Mouse (Mus musculus) midbrain, embryonic 12.5 days (tissue): ENCODE data around the gene Mphosph9. TPM values are rescaled to one million over a fixed set of nuclear protein-coding genes. Genes with fewer than 3 reads are reported as not detected.

Source experiments
- ATAC-seq: fragments of 200-750 bp; cut with Nextera tagmentation; 2 replicates; pipeline ENCODE4 v1.8.0; 2017; ENCODE audit warnings: low read depth, moderate TSS enrichment, moderate library complexity; ENCODE audit not compliant: low FRiP score
- H3K27ac ChIP-seq: fragments of 300-500 bp; sonication (generic); replicated peaks from 2 replicates; pipeline ENCODE4 v1.5.1; 2016; ENCODE audit warnings: mild to moderate bottlenecking
- H3K27me3 ChIP-seq: fragments of 300-500 bp; sonication (generic); 2 replicates; pipeline ENCODE4 v1.6.1; 2016; ENCODE audit warnings: mild to moderate bottlenecking
- H3K36me3 ChIP-seq: fragments of 300-500 bp; sonication (generic); 2 replicates; pipeline ENCODE4 v1.6.1; 2016
- H3K4me1 ChIP-seq: fragments of 300-500 bp; sonication (generic); 2 replicates; pipeline ENCODE4 v1.6.1; 2016
- H3K4me2 ChIP-seq: fragments of 300-500 bp; sonication (generic); replicated peaks from 2 replicates; pipeline ENCODE4 v1.6.1; 2016; ENCODE audit warnings: mild to moderate bottlenecking, moderate library complexity
- H3K4me3 ChIP-seq: fragments of 300-500 bp; sonication (generic); 2 replicates; pipeline ENCODE4 v1.5.1; 2016; ENCODE audit warnings: mild to moderate bottlenecking
- H3K9ac ChIP-seq: fragments of 300-500 bp; sonication (generic); replicated peaks from 2 replicates; pipeline ENCODE4 v1.6.1; 2016; ENCODE audit warnings: mild to moderate bottlenecking, moderate library complexity
- H3K9me3 ChIP-seq: fragments of 300-500 bp; sonication (generic); 2 replicates; pipeline ENCODE4 v1.6.1; 2016; ENCODE audit warnings: mild to moderate bottlenecking
- WGBS: fragments of 180-500 bp; shearing (Covaris S2); methylation state at CpG from one replicate; pipeline ENCODE4 v1.1.7; 2016; 5-methylcytosine and 5-hydroxymethylcytosine counted together
- polyA plus RNA-seq: library from polyadenylated mRNA; unstranded; fragments of >200 nt; fragmentation: Nextera tagmentation; extraction: Ambion mirVana; gene quantifications from 2 replicates; pipeline ENCODE4 v1.2.1, GENCODE M21; 2016

Gene Mphosph9
- polyA plus RNA-seq, 1 experiment from 2014 or later: 19.6 TPM

DNA sequence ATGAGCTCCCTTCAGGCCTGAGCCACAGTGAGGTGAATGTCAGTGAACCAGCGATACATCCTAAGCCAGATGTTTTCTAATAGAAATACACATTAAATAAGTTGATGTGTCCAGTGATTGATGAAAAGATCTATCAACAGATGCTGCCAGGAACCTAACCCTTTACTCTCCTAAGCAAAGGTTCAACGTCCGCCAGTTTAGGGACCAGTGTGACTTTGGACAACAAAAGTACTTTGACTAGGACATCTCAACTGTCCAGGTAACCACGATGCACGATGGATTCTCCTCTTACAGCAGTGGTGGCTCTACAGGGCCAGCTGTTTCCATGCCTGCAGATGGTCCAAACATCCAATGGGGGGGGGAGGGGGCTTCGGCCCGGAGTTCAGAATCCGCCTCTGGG, 83.3 kb downstream of the Mphosph9 start:
- Histone ChIP-seq H3K27me3 (peaks cover 15% of the 10 kb centered on the region), H3K36me3 (no peaks in the 10 kb centered on the region), H3K4me2 (no peak overlapping the region), H3K9me3 (no peaks in the 10 kb centered on the region), H3K9ac (no peak overlapping the region), H3K4me1 (peaks cover 44% of the 10 kb centered on the region), H3K27ac (no peak overlapping the region), H3K4me3 (no peak overlapping the region)
- ATAC-seq: no peak
- 98% methylated on average over 8 of the region's 8 CpGs for WGBS

DNA sequence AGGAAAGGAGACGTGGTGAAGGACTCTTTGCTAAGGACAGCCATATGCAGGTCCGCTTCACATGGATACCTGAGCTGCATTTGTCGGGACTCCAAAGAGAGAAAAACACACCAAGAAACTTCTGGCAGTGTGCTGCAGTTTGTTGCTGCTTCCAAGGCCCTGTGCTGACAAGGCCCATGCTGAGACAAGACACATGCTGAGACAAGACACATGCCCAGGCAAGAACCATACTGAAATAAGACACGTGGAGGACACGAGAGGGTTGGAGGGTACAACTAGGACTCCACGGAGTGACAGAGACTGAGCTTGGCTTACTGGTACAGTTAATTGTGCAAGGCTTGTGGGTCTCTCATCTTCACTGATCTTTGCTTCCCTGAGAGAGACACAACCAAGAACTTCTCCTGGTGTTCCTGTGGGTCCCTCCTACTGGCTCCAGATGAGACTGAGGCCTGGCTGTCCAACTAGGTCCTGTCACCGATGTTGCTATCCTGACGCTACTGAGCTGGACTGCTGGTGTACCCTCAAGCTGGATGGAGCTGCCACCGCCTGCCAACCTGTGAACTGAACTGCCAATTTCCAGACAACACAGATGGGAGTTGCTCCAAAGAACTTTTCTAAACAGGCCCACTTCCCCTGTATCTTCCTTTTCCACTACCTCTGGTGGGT, 84.4 kb downstream of the Mphosph9 start:
- no peak for ATAC-seq
- H3K4me2 ChIP-seq: no peak overlapping the region
- 88% methylated on average over 9 of the region's 9 CpGs for WGBS
- no peaks in the 10 kb centered on the region for H3K36me3 ChIP-seq
- H3K9me3 ChIP-seq: no peaks in the 10 kb centered on the region
- no peak overlapping the region for H3K27ac ChIP-seq
- no peak overlapping the region for H3K4me3 ChIP-seq
- H3K4me1 ChIP-seq: peaks cover 38% of the 10 kb centered on the region
- H3K9ac ChIP-seq: no peak overlapping the region
- peaks cover 8% of the 10 kb centered on the region for H3K27me3 ChIP-seq

DNA sequence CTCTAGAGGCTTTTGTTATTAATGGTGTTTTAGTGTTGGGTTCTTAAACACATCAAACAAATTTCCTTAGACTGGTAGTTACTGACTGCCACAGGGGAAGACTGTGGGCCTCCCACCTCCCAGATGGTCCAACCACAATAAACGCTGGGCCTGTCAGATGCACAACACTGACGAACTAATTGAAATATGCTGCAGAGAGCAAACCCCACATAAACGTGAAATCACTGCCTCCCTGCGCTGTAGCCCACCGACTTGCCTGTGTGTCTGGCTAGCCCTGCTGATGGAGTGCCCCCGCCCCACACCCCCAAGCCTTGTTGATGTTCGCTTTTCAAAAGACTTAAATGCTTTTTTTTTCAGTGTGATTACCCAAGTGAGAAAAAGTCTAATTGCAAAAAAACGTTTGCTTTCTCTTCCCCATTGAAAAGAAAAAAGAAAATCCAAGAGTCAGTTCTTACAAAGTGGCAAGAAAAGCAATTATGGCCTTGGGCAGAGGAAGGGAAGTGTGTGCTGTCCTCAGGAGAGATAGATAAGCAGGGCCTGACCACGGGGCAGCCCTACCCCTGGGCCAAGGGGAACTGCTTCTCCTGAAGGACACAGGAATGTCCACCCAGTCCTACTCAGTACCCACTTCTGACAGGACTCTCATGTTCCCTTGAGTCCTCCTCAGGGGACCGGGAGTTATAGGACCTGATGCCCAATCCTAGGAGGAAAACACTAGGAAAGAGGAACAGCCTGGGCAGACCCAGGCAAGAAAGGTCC, 85.9 kb downstream of the Mphosph9 start:
- no peak for ATAC-seq
- Histone ChIP-seq H3K9ac (no peak overlapping the region), H3K27me3 (no peaks in the 10 kb centered on the region)

DNA sequence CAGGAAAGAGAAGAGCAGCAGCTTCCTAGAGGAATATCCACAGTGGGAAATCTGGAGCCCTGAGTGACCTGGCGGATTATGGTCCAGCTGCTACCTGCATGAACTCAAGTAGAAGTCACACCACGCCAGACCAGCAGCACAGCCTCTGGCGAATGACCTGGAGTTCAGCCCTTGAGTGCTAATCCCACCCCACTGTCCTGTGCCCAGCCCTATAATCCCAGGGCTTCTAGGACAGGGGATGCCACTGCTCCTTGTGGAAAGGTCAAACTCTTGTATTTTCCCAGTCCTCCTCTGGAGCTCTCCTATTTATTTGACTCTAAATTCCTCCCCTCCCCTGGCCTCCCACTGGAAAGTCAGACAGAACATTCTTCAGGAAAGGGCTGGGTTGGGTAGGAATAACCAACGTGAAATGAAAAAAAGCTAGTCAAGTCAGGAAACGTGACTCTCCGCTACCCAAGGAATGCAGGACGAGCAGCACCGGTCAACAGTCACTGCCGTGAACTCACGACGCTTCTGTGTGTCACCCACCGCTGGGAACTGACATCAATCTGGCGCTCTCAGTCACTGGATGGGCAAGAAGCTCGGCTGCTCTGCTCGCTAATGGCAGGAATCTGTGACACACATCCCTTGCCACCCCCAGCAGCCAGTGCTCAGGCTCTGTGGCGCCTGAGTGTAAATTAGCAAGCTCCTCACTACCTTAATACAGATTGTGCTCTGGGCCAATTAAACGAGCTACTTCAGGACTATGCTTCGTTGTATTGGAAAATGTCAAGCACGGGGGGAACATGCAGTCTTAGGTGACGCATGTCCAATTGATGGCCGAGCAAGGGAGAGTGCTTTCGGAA, 86.7 kb downstream of the Mphosph9 start:
- Histone ChIP-seq H3K9me3 (no peaks in the 10 kb centered on the region), H3K27ac (peak overlapping the region; percentile 50), H3K4me2 (0 out of 2 replicates have a peak overlapping the region, but pooled peaks have one; percentile 13), H3K4me1 (peaks cover 27% of the 10 kb centered on the region), H3K4me3 (no peak overlapping the region), H3K27me3 (no peaks in the 10 kb centered on the region), H3K9ac (no peak overlapping the region), H3K36me3 (no peaks in the 10 kb centered on the region)
- no peak for ATAC-seq
- 45% methylated on average over 22 of the region's 22 CpGs for WGBS

More for the DNA sequence above, 85.9 kb downstream of the Mphosph9 start:
- no peaks in the 10 kb centered on the region for H3K9me3 ChIP-seq
- H3K27ac ChIP-seq: peak overlapping the region; percentile 50
- H3K4me3 ChIP-seq: no peak overlapping the region
- 0 out of 2 replicates have a peak overlapping the region, but pooled peaks have one; percentile 13 for H3K4me2 ChIP-seq
- WGBS: 50% methylated on average over 10 of the region's 10 CpGs
- H3K36me3 ChIP-seq: no peaks in the 10 kb centered on the region
- H3K4me1 ChIP-seq: peaks cover 27% of the 10 kb centered on the region

DNA sequence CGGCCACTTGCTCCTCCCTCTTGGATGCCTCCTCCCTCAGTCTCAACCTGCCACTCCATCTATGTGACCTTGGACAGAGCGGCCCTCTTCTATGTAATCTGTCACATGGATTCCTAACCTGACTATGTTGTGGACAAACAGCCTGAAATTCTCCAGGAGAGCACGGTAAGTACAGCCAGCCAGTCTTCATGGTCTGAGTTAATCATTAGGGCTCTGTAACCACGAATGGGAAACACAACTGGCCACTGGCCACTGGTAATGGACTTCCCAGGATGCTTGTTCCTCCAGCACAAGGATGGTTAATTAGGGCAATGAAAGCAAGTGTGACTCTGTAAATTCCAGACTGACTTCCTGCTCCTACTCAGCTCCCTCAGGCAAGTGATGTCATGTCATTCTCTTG, 91.6 kb downstream of the Mphosph9 start:
- H3K9ac ChIP-seq: no peak overlapping the region

DNA sequence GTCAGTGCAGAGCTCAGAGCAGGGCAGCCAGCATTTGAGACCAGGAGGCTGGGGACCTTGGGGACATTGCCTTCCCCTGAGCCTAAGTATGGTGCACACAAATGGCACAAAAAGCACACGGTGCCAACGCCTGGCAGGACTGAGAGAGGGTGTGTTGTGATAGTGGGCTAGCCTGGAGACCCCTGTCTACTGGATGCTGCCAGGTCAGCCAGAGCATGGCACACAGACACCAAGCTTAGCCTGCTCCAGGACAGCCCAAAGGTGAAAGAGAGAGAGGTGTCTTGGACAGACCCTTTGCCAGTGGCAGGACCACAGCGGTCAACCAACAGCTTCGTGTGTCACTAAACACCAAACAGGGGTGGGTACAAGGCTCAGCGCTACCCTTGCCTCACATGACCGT, 93.0 kb downstream of the Mphosph9 start:
- H3K27ac ChIP-seq: no peak overlapping the region
- H3K9me3 ChIP-seq: no peaks in the 10 kb centered on the region
- ATAC-seq: no peak
- H3K4me1 ChIP-seq: peaks cover 10% of the 10 kb centered on the region
- H3K36me3 ChIP-seq: no peaks in the 10 kb centered on the region
- no peaks in the 10 kb centered on the region for H3K27me3 ChIP-seq
- H3K4me3 ChIP-seq: no peak overlapping the region
- 89% methylated on average over 6 of the region's 6 CpGs for WGBS
- H3K4me2 ChIP-seq: no peak overlapping the region
- no peak overlapping the region for H3K9ac ChIP-seq

More for the DNA sequence above, 91.6 kb downstream of the Mphosph9 start:
- no peaks in the 10 kb centered on the region for H3K9me3 ChIP-seq
- H3K27me3 ChIP-seq: no peaks in the 10 kb centered on the region
- no peak overlapping the region for H3K27ac ChIP-seq
- peaks cover 18% of the 10 kb centered on the region for H3K4me1 ChIP-seq
- 88% methylated on average over 4 of the region's 4 CpGs for WGBS
- no peak overlapping the region for H3K4me3 ChIP-seq
- H3K4me2 ChIP-seq: no peak overlapping the region
- ATAC-seq: no peak
- no peaks in the 10 kb centered on the region for H3K36me3 ChIP-seq

DNA sequence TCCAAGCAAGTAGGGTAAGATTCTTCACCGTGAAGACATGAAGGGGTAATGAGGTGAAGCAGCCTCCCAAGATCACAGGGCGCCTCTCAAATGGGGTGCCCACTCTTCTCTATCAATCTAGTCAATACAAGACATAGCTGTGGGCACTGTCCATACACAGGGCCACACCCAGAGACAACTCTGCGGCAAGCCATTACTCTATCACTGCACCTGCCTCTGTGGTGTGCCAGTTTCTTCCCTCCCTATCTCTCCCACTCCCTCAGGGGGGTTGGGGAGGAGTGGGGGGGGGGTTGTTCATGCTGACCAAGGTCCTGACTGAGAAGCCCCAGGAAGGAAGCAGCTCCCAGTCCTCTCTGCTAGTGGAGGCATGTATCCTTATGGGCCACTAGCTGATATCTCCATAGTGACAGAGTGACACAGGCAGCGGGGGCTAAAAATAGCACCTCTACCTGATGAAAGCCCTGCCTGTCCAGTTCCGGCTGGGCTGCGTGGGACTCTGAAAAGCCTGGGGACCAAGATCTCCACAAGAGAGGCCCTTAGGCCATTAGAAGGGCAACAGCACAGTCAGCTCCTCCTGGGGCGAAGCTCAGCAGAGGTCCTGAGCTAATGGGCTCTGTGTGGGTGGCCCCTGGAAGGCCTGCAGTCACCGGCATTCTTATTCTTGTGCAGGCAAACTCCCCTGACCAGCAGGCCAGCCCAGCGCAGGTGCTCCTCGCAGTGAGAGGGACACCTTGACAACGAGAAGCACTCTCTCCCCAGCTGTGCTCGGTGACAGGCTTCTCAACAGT, 93.7 kb downstream of the Mphosph9 start:
- no peaks in the 10 kb centered on the region for H3K27me3 ChIP-seq
- H3K4me1 ChIP-seq: peaks cover 10% of the 10 kb centered on the region
- no peak overlapping the region for H3K4me3 ChIP-seq
- H3K9me3 ChIP-seq: no peaks in the 10 kb centered on the region
- 67% methylated on average over 12 of the region's 12 CpGs for WGBS
- no peak overlapping the region for H3K27ac ChIP-seq
- H3K9ac ChIP-seq: no peak overlapping the region
- no peak overlapping the region for H3K4me2 ChIP-seq
- H3K36me3 ChIP-seq: no peaks in the 10 kb centered on the region
- no peak for ATAC-seq

DNA sequence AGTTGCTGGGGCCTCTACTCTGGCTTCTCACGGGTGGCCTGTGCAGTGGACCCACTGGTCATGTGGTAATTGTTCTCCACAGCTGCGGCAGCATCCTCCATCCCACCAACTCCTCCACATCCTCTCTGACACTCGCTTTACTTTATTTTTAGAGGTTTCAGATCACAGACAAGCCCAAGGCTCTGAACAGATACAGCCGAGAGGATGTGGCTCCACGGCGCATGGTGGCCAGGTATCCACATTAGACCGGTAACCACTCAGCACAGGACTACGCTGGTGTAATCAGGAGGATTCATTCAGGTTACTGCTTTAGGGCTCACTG, 94.7 kb downstream of the Mphosph9 start:
- ATAC-seq: no peak
- WGBS: 88% methylated on average over 8 of the region's 8 CpGs
- no peak overlapping the region for H3K9ac ChIP-seq
- H3K36me3 ChIP-seq: no peaks in the 10 kb centered on the region
- H3K27me3 ChIP-seq: no peaks in the 10 kb centered on the region
- no peak overlapping the region for H3K27ac ChIP-seq
- H3K4me2 ChIP-seq: no peak overlapping the region
- H3K4me3 ChIP-seq: no peak overlapping the region
- no peaks in the 10 kb centered on the region for H3K9me3 ChIP-seq
- peaks cover 10% of the 10 kb centered on the region for H3K4me1 ChIP-seq

DNA sequence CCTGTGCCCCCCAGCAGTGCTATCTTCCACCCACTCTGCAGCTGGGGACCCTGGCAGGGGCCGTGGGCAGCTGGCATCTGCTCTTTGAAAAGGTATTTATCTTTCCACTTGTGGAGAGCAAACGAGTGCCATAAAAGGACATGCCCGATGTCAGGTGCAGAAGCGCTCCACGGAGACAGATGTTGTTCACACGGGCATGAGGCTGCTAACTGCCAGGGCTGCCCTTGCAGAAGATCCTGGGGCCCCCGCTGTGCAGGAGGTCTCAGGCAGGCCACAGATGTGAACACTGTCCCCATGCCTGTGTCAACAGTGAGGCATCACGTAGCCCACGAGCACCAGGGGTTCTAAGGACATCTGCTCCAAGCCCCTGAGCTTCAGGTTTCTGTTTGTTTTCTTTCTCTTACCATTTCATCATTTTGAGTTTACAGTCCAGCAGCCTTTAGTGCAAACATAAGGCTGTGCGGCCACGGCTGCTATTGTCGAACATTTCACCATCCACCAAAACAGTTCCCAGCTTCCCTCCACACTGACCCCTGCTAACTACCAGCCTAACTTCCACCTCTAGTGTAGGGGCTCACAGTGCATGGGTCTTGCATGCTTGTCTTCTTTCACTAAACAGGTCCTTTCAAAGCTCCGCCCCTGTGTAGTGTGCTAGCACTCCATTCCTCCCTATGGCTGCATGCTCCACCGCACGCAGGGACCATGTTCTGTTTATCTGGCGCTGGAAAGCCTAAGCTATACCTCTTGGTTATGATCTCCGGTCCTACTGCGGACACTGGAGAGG, 95.2 kb downstream of the Mphosph9 start:
- H3K36me3 ChIP-seq: no peaks in the 10 kb centered on the region
- H3K4me2 ChIP-seq: no peak overlapping the region
- no peak overlapping the region for H3K9ac ChIP-seq
- no peaks in the 10 kb centered on the region for H3K9me3 ChIP-seq
- no peaks in the 10 kb centered on the region for H3K27me3 ChIP-seq
- peaks cover 10% of the 10 kb centered on the region for H3K4me1 ChIP-seq
- no peak for ATAC-seq
- 74% methylated on average over 18 of the region's 18 CpGs for WGBS
- no peak overlapping the region for H3K27ac ChIP-seq
- H3K4me3 ChIP-seq: no peak overlapping the region

DNA sequence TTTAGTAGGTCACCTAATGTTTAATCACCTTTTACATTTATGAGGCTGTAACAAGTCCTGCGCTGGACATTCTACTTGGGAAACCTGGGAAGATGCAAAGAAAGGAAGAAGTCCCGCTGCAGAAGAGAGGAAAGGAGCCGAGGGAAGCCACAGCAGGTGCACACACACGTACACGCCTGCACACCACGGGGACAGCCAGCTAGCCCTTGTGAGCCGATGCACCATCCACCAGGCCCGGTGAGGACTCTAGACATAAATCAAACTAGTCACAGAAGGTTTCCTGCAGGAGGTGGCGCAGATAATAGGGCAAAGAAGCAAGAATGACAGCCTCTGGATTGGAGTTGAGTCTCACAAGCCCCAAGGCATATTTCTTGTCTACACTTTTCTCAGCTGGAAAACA, 97.3 kb downstream of the Mphosph9 start:
- Histone ChIP-seq H3K4me2 (no peak overlapping the region), H3K27ac (no peak overlapping the region), H3K4me1 (peaks cover 20% of the 10 kb centered on the region), H3K9ac (no peak overlapping the region), H3K27me3 (no peaks in the 10 kb centered on the region), H3K4me3 (no peak overlapping the region), H3K36me3 (no peaks in the 10 kb centered on the region), H3K9me3 (no peaks in the 10 kb centered on the region)
- no peak for ATAC-seq
- WGBS: 87% methylated on average over 9 of the region's 9 CpGs

DNA sequence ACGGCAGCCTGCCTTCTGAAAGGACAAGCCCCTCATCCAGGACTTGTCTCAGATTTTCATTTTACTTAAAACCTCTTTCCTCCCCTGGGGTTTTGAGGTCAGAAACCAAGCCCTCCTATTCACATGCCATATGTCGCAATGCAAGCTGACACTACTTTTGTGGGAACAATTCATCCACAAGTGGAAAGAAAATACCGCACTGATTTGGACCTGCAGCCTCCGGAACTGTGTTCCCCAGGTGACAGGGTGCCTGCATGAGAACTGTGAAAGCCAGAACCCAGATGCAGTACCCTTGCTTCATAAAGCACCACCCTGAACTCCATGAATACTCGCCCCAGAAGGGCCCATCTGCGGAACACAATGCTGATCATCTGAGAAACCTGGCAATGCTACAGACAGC, 100.6 kb downstream of the Mphosph9 start:
- Histone ChIP-seq H3K4me3 (no peak overlapping the region), H3K27ac (no peak overlapping the region), H3K27me3 (no peaks in the 10 kb centered on the region), H3K36me3 (no peaks in the 10 kb centered on the region), H3K4me2 (no peak overlapping the region), H3K9ac (no peak overlapping the region), H3K4me1 (peaks cover 14% of the 10 kb centered on the region), H3K9me3 (no peaks in the 10 kb centered on the region)
- 54% methylated on average over 6 of the region's 6 CpGs for WGBS
- ATAC-seq: no peak
